Mouse (Mus musculus) limb, embryonic 10.5 days (tissue): ENCODE measurements at regions not wholly inside any gene's neighbourhood (a gene's known extent, or its start where the extent isn't known, plus 50 kb on each side); places are given as distances from the start of the nearest gene placed in this dataset.

ENCODE experiments used
- DNase-seq: peaks from one replicate; pipeline ENCODE4 v3.0.0-alpha.2; 2017; ENCODE audit warnings: low spot score
- H3K27ac ChIP-seq: fragments of 300-500 bp; sonication (generic); 2 replicates; pipeline ENCODE4 v1.5.1; 2016; ENCODE audit warnings: mild to moderate bottlenecking
- H3K27me3 ChIP-seq: fragments of 300-500 bp; sonication (generic); 2 replicates; pipeline ENCODE4 v1.6.1; 2016; ENCODE audit warnings: low read depth, mild to moderate bottlenecking; ENCODE audit not compliant: poor library complexity, severe bottlenecking
- H3K36me3 ChIP-seq: fragments of 300-500 bp; sonication (generic); 2 replicates; pipeline ENCODE4 v1.6.1; 2016; ENCODE audit warnings: mild to moderate bottlenecking, moderate library complexity
- H3K4me1 ChIP-seq: fragments of 300-500 bp; sonication (generic); 2 replicates; pipeline ENCODE4 v1.6.1; 2016
- H3K4me3 ChIP-seq: fragments of 300-500 bp; sonication (generic); 2 replicates; pipeline ENCODE4 v1.5.1; 2016; ENCODE audit warnings: mild to moderate bottlenecking, moderate library complexity
- H3K9me3 ChIP-seq: fragments of 300-500 bp; sonication (generic); replicated peaks from 2 replicates; pipeline ENCODE4 v1.6.1; 2016; ENCODE audit warnings: mild to moderate bottlenecking
- WGBS: fragments of 180-500 bp; shearing (Covaris S2); methylation state at CpG from one replicate; pipeline ENCODE4 v1.1.7; 2016; 5-methylcytosine and 5-hydroxymethylcytosine counted together

DNA sequence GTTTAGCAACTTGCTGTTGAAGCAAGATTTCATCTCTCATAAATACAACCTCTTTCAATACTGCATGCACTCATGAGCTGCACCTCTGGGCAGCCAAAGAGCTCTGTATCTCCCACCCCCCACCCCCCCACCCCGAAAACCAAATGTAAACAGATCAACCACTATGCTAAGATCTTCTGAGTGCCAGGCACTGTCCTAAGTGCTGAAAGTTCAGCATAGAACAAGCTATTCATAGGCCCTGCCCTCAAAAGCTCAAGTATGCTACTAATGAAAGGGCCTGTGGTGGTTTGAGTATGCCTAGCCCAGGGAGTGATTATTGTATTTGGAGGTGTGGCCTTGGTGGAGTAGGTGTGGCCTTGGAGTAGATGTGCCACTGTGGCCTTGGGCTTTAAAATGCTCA, 189.6 kb downstream of the Rps15a start:
- DNase-seq: no peak
- no peaks in the 10 kb centered on the region for H3K27me3 ChIP-seq
- WGBS: 24% methylated on average over 1 of the region's 1 CpGs
- H3K36me3 ChIP-seq: no peaks in the 10 kb centered on the region
- no peak overlapping the region for H3K27ac ChIP-seq
- no peaks in the 10 kb centered on the region for H3K9me3 ChIP-seq
- no peak overlapping the region for H3K4me3 ChIP-seq
- peaks cover 4% of the 10 kb centered on the region for H3K4me1 ChIP-seq

DNA sequence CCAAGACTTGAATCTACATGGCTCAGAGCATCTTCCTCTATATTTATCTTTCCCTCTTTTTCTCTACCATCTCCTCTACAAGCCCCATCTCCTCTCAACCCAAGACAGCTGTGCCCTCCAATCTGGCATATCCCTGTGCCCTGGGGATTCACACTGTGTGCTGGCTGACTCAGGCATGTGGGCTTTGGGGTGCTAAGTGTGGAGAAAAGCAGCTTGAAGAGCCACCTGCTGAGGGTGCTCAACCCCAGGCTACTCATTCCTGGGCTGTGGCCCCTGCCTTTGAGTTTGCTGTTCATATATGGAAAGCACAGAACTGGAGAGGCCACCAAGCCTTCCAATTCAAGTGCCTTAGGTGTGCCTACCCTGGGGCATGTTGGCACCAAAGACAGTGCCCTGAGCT, 193.7 kb downstream of the Rps15a start:
- Histone ChIP-seq H3K36me3 (no peaks in the 10 kb centered on the region), H3K4me3 (no peak overlapping the region), H3K27me3 (no peaks in the 10 kb centered on the region), H3K4me1 (no peaks in the 10 kb centered on the region), H3K27ac (no peak overlapping the region), H3K9me3 (no peaks in the 10 kb centered on the region)
- no peak for DNase-seq

DNA sequence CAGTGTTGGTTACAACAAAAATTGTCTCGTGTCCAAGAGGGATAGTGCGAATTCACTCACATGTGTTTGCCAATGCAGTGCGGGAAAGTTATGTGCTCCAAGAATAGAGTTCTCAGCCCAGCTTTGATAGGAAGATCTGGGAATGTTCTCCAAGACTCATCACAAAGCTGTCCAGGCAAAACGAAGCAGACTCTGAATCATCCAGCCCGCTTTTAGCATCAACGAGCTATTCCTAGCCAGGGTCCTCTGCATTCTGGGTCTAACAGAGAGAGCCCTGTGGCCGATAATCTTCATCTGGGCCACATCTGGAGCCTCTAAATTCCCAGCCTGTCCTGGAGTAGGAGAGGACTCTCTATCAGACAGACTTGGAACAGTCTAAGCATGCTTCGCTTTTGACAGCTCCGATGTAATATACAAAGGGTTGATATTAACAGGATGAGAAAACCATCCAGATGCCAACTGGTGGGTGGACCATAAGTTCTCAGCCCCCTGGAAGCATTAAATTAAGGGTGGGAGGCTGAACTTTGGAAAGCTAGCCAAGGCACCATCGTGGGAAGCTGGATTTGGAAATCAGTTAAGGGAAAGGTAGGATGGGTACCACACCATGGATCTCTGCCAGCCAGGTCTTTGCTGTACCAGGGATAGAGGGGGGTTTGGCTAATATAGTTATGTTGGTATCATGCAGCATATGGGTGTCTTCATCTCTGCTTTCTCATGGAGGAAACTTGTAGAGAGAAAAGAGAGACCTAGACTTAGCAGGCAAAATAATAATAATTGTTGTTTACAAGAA, 197.6 kb downstream of the Rps15a start:
- H3K27ac ChIP-seq: no peak overlapping the region
- no peak for DNase-seq
- H3K4me1 ChIP-seq: no peaks in the 10 kb centered on the region
- no peaks in the 10 kb centered on the region for H3K36me3 ChIP-seq
- H3K9me3 ChIP-seq: no peaks in the 10 kb centered on the region
- H3K4me3 ChIP-seq: no peak overlapping the region
- no peaks in the 10 kb centered on the region for H3K27me3 ChIP-seq
- WGBS: 93% methylated on average over 10 of the region's 10 CpGs

DNA sequence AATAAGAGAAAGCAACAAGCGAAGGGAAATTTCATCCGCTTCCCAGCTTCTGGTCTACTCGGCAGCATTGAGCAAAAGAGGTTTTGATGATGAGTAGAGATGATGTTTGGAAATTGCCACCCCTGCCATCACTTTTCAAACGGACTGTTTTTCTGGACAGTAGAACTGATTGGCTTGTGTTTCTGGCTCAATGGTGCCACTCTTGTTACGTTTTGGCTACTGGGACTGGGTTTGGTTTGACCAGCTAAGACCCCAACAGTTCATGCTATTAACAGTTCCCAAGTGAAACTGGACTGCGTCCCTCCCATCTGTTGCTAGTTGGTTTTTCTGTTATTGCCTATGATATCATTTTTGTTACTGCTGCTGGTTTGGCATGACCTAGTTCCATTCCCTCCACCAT, 199.1 kb downstream of the Rps15a start:
- H3K27me3 ChIP-seq: no peaks in the 10 kb centered on the region
- H3K9me3 ChIP-seq: no peaks in the 10 kb centered on the region
- 94% methylated on average over 6 of the region's 6 CpGs for WGBS
- no peaks in the 10 kb centered on the region for H3K36me3 ChIP-seq
- H3K27ac ChIP-seq: no peak overlapping the region
- no peaks in the 10 kb centered on the region for H3K4me1 ChIP-seq
- no peak for DNase-seq
- no peak overlapping the region for H3K4me3 ChIP-seq

DNA sequence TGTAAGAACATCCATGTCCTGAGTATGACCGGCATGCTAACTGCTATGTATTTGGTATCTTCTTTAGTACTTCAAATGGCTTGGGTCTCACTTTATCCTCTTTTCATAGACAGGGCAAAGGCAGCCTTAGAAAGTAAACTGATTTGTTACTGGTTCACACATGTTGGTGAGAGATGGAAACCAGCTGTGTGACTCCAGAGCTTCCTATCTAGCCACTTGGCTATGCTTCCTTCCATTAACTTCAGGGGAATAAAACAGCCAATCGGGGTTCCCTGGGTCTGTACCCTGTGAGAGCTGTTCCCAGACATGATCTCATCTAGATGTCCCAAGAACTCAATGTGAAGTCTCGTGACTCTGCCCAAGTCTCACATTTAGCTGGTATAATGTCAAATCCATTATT, 203.5 kb downstream of the Rps15a start:
- Histone ChIP-seq H3K27ac (no peak overlapping the region), H3K36me3 (no peaks in the 10 kb centered on the region), H3K4me3 (no peak overlapping the region), H3K27me3 (no peaks in the 10 kb centered on the region), H3K9me3 (no peaks in the 10 kb centered on the region), H3K4me1 (no peaks in the 10 kb centered on the region)
- no peak for DNase-seq
- 85% methylated on average over 3 of the region's 3 CpGs for WGBS

DNA sequence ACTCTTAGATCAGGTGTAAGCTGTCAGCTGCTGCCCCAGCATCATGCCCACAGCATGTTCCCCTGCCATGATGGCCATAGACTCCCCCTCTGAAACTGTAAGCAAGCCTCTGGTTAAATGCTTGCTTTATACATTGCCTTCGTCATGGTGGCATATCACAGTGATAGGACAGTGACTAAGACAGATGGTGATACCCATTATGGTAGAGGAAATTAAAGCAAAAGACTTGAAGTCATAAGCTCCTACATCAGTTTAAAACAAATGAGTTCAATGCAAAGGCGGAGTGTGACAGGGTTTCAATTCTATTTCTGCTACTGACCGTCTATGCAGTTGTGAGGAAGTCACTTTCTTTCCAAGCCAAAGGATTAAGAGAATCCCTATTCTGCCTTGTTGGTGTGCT, 204.9 kb downstream of the Rps15a start:
- no peak for DNase-seq
- Histone ChIP-seq H3K27me3 (no peaks in the 10 kb centered on the region), H3K9me3 (no peaks in the 10 kb centered on the region), H3K4me3 (no peak overlapping the region), H3K36me3 (no peaks in the 10 kb centered on the region), H3K27ac (no peak overlapping the region), H3K4me1 (no peaks in the 10 kb centered on the region)
- 93% methylated on average over 3 of the region's 3 CpGs for whole genome bisulfite sequencing

DNA sequence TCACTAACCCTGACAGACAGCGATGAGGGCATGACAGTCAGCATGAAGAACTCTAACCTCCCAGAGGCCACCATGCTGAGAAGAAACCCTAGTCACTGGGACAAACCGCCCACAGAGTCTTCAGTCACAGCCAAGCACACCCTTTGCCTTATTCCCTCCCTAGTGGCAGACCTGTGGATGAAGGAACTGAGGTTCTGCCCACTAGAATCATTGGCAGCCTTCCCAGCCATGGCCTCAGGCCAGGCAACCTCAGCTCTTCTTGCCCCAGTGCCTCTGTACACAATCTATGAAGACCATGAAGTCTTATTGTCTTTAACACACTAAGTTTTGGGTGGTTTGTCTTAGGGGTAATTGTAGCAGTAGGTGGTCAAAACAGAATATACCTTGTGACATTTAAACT, 219.5 kb downstream of the Rps15a start:
- no peak for DNase-seq
- no peaks in the 10 kb centered on the region for H3K9me3 ChIP-seq
- H3K36me3 ChIP-seq: no peaks in the 10 kb centered on the region
- H3K4me3 ChIP-seq: no peak overlapping the region
- 91% methylated on average over 2 of the region's 2 CpGs for WGBS
- H3K4me1 ChIP-seq: no peaks in the 10 kb centered on the region
- no peak overlapping the region for H3K27ac ChIP-seq
- no peaks in the 10 kb centered on the region for H3K27me3 ChIP-seq

DNA sequence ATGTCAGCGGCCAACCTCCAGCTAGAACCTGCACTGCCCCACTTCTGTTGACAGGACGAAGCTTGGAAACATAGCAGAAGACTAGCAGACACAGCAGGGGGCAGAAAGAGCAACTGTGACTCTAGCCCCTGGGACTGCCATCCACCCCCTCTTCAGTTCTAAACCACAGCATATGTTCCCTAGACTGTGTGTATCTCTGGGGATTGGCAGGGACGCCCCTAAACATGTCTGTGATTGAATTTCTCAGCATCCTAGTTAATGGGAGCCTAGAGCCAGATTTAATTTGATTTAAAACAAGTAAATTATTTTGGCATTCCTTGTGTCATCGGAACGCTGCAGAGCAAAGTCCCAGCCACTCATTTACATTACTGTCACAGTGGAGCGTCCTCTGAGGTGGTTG, 228.7 kb downstream of the Rps15a start:
- Histone ChIP-seq H3K27ac (no peak overlapping the region), H3K9me3 (no peaks in the 10 kb centered on the region), H3K4me1 (no peaks in the 10 kb centered on the region), H3K4me3 (no peak overlapping the region), H3K27me3 (no peaks in the 10 kb centered on the region), H3K36me3 (no peaks in the 10 kb centered on the region)
- DNase-seq: no peak
- 75% methylated on average over 6 of the region's 6 CpGs for WGBS

DNA sequence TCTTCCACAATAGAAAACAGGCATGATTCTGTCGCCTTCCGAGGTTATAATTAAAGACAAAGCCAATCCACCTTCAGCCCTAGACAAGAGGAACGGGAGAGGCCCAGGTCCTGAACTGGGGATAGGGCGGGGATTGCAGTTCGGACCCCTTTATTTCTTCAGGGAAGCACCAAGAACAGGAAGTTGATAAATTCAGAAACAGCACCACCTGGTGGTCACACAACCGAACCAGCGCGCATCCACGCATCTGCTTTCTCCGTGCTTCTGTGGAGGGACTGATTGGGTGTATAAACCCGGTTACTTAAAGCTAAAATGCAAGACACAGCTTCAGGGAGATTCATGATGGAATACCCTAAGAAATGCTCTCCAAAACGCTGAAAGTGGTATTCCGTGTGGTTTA, 233.2 kb downstream of the Rps15a start:
- peak; percentile 84 for DNase-seq
- no peaks in the 10 kb centered on the region for H3K9me3 ChIP-seq
- H3K4me3 ChIP-seq: no peak overlapping the region
- 10% methylated on average over 13 of the region's 13 CpGs for WGBS
- no peaks in the 10 kb centered on the region for H3K27me3 ChIP-seq
- H3K36me3 ChIP-seq: no peaks in the 10 kb centered on the region
- no peaks in the 10 kb centered on the region for H3K4me1 ChIP-seq
- no peak overlapping the region for H3K27ac ChIP-seq

DNA sequence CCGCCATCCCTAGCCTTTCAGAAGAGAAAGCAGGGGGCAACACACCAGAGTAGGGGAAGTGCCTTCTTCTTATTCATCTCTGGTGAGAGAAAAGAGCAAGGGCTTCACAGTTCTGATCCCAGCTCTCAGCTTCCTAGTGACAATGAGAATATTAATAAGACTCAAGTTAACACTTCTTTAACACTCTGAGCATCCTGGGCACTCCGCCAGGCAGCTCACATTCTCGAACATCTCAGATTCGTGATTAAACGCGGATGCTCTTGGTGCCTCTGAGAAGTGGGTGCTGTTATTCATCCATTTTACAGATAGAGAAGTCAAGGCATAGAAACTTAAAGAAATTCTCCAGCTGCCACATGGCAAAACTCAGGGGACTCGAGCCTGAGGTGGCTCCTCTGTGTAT, 237.1 kb downstream of the Rps15a start:
- no peaks in the 10 kb centered on the region for H3K27me3 ChIP-seq
- no peaks in the 10 kb centered on the region for H3K4me1 ChIP-seq
- H3K4me3 ChIP-seq: no peak overlapping the region
- no peak overlapping the region for H3K27ac ChIP-seq
- H3K9me3 ChIP-seq: no peaks in the 10 kb centered on the region
- 83% methylated on average over 7 of the region's 7 CpGs for WGBS
- no peak for DNase-seq
- no peaks in the 10 kb centered on the region for H3K36me3 ChIP-seq

DNA sequence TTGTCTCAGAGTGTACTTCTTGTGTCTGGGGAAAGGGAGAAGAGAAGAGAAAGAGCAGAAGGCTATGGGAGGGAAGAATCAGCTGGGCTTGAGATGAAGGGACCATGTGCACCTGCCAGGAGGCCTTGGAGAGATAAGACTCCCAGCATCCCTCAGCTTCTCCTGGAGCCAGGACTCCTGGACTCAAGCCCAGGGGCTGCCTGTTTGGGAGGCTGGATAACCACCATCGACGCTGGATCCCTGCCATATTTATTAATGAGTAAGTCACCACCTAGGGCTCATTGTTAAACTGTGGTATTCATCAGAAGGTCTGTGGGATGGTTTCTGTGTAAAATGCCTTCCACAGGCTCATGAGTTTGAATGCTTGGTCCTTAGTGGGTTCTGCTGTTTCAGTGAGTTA, 240.7 kb downstream of the Rps15a start:
- Histone ChIP-seq H3K4me1 (no peaks in the 10 kb centered on the region), H3K9me3 (no peaks in the 10 kb centered on the region), H3K4me3 (no peak overlapping the region), H3K27me3 (no peaks in the 10 kb centered on the region), H3K27ac (no peak overlapping the region), H3K36me3 (no peaks in the 10 kb centered on the region)
- WGBS: 98% methylated on average over 2 of the region's 2 CpGs
- no peak for DNase-seq

DNA sequence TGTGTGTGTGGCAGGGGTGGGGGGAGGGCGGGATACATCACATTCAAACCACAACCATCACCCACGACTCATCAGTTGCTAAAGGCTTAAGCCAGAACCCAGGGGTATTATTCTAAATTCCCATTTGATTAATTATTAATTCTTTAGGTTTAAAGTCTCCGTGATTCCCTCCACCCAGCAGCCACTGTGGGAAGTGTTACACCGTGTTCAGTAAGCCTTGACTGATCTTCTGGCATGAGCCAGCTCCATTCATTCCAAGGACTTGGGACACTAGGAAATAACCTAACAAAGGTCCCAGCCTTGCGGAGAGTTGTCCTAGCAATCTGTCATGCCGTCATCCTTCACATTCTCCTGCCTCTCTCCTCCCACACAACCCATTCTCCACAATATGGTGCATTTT, 256.6 kb downstream of the Rps15a start:
- H3K4me3 ChIP-seq: no peak overlapping the region
- no peak overlapping the region for H3K27ac ChIP-seq
- no peaks in the 10 kb centered on the region for H3K4me1 ChIP-seq
- H3K9me3 ChIP-seq: no peaks in the 10 kb centered on the region
- H3K36me3 ChIP-seq: no peaks in the 10 kb centered on the region
- H3K27me3 ChIP-seq: no peaks in the 10 kb centered on the region
- WGBS: 81% methylated on average over 6 of the region's 6 CpGs
- DNase-seq: no peak

DNA sequence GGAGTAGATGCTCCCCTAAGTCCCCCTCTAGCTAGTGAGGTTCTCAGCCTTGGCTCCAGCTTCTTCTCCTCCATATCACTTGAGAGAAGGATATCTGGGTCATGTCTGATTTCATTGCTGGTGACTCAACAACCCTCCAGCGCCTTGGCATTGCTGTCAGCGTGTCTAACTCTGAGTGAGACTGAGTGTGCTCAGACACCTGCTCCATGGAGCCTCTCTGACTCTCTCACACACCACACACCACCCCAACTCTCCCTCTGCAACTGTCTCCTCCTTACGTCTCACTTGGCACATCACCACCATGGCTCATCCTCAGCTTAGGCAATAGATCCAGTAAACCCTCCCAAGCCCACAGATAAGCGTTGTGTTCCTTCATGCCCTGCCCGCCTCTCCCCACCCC, 260.0 kb downstream of the Rps15a start:
- Histone ChIP-seq H3K27ac (no peak overlapping the region), H3K4me3 (no peak overlapping the region), H3K9me3 (no peaks in the 10 kb centered on the region), H3K27me3 (no peaks in the 10 kb centered on the region), H3K36me3 (no peaks in the 10 kb centered on the region), H3K4me1 (no peaks in the 10 kb centered on the region)
- no peak for DNase-seq
- WGBS: 93% methylated on average over 5 of the region's 5 CpGs

DNA sequence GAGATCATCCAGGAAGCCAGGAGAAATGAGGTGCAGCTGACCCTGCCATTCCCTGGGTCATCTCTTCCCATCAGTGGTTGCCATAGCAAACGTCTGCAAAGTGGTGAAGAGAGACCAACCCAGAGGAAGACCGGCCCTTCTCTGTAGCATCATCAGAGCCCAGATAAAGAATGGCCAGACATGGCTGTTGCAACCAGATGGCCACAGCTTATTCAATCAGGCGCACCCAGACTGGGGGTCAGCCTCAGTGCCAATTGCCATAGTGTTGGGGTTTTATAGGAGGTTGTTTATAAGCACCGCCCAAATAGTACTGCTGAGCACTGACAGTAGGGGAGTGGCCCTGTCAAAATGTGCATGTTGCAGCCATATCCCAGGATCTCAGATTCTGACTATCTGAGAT, 262.3 kb downstream of the Rps15a start:
- Histone ChIP-seq H3K4me3 (no peak overlapping the region), H3K27me3 (no peaks in the 10 kb centered on the region), H3K4me1 (no peaks in the 10 kb centered on the region), H3K9me3 (no peaks in the 10 kb centered on the region), H3K27ac (no peak overlapping the region), H3K36me3 (no peaks in the 10 kb centered on the region)
- DNase-seq: no peak
- 64% methylated on average over 4 of the region's 4 CpGs for WGBS
